Mouse (Mus musculus): ENCODE results near the gene Angptl7. TPM values are rescaled to one million over a fixed set of nuclear protein-coding genes. Genes with fewer than 3 reads are reported as not detected.

Gene Angptl7
- total RNA-seq, 2 experiments from 2014 or later, result 0.84 TPM; not detected in 1

GRCm38 (mm10) chr4:148504497-148504959 lies 4.3 kb upstream of the Angptl7 start:
- ATAC-seq (replicated peaks; ENCODE audit: low FRiP score, poor library complexity, severe bottlenecking), result no peak

DNA sequence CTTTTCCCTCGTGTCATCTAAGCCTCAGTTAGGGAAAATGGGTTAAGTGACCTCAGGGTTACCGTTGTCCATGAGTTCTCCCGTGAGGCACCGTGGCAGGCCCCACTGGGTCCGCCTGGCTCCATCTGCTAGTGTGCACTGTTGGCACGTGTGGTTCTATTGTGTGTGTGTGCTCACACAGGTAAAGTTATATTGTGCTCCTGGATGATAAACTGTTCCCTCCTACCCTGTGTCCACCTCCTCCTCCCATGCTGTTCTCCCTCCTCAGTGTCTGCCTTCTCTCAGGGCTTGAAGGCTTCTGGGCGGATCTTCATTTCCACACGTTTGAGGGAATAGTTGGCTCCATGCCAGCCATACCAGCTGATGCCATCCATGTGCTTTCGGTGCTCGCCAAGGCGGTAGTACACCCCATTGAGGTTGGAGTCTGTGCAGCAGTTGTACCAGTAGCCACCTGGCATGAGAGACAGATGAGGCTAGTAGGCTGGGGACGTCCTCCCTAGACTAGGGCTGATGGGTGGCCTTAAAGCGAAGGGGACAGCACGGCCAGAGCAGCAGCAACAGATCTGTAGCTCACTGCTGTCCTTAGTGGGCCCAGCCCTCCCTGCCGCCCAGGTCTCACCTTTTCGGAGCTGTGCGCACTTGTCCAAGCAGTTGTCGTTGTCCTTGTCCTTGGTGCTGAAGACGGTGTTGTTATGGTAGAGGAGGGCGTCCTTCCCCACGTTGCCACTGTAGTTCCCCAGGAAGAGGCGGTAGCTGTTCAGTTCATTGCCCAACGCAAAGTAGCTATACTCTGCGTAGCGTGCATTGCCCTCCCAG lies 4.2 kb downstream of the Angptl7 start:
- ATAC-seq (replicated peaks; ENCODE audit: low FRiP score, poor library complexity, severe bottlenecking), result no peak

GRCm38 (mm10) chr4:148495160-148495559 lies 5.1 kb downstream of the Angptl7 start:
- ATAC-seq (replicated peaks; ENCODE audit: low FRiP score, poor library complexity, severe bottlenecking), result no peak

- no peak for ATAC-seq (replicated peaks; ENCODE audit: low FRiP score, poor library complexity, severe bottlenecking)
These were observed 8.8 kb downstream of the Angptl7 start for GRCm38 (mm10) chr4:148491448-148491847.

DNA sequence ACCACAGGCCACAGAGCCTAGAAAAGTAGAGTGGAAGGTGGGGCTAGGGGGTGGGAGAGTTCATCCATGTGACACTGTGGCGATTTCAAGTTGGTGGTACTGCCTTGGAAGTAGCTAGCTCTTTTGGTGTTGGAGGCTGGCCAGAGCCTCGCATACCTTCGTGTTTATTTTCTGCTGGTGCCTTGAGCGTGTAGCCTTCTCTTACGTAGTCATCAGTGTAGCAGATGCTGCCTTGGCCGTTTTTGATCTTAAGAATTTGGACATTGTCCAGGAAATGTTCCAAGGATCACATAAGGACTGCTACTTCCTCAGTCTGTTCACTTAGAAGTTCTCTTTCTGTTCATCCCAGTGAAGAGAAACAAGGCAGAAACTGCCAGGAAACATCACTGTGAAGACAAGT lies 9.8 kb downstream of the Angptl7 start:
- ATAC-seq (replicated peaks; ENCODE audit: low FRiP score, poor library complexity, severe bottlenecking), result no peak

DNA sequence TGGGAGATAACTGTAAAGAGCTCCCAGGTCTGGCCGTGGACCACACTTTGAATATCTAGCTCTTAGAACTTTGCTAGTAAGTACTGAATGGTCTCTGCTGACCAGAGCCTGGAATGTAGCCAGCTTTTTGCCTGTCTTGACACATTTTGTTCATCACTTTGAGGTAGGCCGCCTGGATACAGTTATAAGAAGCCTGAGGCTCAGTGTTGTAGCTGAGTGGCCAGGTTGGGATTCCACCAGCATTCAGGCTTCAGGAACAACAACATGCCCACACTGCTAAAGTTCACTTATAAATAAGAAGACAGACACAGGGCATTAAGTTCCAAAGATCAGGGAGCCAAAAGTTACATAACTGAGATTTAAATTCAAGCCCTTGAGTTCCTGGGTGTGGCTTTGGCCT lies 12.4 kb downstream of the Angptl7 start:
- ATAC-seq (replicated peaks; ENCODE audit: low FRiP score, poor library complexity, severe bottlenecking), result no peak

GRCm38 (mm10) chr4:148484511-148484910 lies 15.7 kb downstream of the Angptl7 start:
- ATAC-seq (replicated peaks; ENCODE audit: low FRiP score, poor library complexity, severe bottlenecking), result no peak

DNA sequence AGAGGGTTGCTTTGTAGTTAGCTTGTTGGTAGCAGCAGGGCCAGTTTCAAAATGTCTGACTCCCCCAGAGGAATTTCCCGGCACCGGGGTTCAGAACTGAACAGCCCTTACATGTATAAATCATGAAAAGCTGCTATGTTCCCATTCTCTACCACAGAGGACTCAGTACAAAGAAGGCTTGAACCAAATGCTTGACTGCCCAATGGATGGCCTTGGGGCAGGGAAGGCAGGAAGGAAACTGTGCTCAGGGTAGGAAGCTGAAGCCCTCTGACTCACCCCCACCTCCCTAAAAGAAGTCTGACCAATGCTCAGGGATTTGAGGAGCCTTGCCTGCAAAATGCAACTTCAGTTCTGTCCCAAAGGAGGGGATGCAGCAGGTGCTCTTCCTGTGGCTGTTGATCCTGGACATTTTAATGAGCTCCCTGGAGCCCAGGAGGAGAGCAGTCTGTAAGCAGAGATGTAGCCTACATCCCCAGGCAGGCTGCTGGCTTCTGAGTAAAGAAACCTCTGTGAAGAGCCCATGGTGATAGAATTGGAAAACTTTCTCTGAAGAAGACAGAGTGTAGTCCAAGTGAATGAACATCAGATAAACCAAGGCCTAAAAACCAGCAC lies 18.6 kb downstream of the Angptl7 start:
- ATAC-seq (replicated peaks; ENCODE audit: low FRiP score, poor library complexity, severe bottlenecking), result no peak

GRCm38 (mm10) chr4:148480245-148480644 lies 20.0 kb downstream of the Angptl7 start:
- ATAC-seq (replicated peaks; ENCODE audit: low FRiP score, poor library complexity, severe bottlenecking), result no peak

GRCm38 (mm10) chr4:148473496-148473895 lies 26.8 kb downstream of the Angptl7 start:
- ATAC-seq (replicated peaks; ENCODE audit: low FRiP score, poor library complexity, severe bottlenecking), result no peak

DNA sequence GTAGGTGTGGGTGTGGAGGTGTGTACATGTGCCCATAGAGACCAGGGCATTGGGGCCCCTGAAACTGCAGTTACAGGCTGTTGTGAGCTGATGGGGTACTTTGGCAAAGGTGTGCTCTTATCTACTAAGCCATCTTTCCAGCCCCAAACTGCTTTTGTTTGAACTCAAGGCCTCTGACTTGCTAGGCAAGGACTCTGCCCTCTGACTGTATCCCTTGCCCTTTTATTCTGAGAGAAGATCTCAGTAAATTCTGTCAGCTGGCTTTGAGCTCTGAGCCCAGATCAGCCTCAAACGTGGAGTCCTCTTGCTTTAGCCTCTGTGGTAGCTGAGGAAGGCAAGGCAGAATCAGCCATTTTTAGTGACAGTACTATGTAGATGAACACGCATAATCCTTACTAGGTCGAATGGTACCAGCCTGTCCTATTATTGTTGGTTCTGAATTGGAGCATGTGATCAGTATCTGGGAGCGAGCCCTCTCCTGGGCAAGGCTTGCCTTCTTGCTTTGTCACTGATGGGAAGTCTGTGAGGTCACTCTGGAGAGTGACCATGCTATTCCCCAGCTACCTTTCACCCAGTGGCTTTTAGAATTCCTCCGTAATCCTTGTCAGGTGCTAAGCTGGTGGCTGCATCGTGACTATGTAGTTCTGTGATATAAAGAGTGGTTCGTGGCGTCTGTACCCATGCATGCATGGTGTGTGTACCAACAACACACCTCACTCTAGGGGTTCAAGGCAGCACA lies 27.7 kb downstream of the Angptl7 start:
- no peak for ATAC-seq (replicated peaks; ENCODE audit: low FRiP score, poor library complexity, severe bottlenecking)

DNA sequence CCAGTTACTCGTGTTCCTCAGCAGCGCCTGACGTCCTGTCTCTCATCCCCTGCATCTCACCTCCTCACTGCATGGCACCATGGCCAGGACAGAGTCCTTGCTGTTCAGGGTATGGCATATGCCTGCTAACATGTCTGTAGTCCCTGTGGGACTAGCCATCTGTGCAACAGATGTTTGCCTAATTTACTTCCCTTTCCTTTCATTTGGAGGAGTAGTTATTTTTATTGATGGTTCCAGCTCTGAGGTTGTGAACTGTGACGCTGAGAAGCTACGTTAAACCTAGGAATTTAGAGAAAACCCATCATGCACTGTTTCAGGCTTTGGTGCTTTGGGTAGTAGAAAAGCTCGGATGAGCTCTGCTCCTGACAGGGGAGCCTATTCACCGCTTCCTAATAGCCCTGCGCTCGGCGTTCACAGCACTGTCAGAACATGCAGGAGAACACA lies 28.9 kb downstream of the Angptl7 start:
- ATAC-seq (replicated peaks; ENCODE audit: low FRiP score, poor library complexity, severe bottlenecking), result no peak

DNA sequence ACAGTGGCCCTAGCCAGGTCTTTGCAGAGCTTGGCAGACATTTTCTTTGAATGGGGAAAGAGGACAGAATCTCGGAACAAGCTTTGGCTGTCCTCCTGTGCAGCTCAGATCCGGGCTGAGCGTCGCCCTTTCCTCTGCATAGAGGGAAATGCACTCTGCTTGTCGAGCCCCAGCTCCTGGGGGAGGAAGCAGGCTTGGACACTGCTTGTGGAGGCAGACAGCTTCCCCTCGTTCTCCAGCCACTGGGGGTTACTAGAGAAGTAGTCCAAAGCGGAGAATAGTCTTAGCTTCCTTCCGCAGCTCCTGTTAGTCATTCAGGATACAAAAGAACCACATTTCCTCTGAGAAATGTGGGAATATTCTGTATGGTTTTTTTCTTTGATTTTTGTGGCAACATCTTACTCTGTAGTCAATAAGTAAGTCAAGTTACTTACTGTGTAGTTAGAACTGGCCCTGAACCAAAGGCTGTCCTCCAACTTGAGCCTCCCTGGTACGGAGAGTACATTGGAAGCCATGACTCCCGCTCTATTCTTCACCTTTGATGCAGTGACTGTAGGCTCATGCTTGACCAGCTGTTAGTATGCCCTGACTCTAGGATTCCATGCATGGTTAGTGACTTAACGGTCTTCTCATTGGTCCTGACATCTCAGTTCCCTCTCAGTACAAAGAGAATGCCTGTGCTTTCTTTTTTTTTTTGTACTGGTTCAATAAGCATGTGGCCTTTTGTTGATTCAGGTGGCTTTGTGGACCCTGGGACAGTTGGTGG lies 30.6 kb downstream of the Angptl7 start:
- no peak for ATAC-seq (replicated peaks; ENCODE audit: low FRiP score, poor library complexity, severe bottlenecking)

DNA sequence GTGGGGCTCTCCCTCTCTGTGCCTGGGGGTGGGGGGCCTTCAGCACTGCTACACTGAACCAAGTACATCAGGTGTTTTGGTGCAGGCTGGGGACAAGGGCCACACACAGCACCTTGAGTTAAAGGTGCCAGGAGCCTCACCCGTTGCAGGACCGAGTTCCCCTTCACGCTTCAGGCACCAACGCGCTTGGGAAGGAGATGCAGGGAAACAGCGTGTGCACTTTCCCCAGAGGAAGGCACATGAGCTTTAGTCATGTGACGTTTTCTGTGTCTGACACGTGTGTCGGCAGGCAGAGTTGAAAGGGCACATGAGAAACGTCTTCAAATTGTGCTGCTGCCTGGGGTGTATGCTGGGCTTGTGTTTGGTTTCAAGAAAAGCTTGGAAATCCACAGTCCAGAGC lies 31.9 kb downstream of the Angptl7 start:
- ATAC-seq (replicated peaks; ENCODE audit: low FRiP score, poor library complexity, severe bottlenecking), result no peak

- ATAC-seq (replicated peaks; ENCODE audit: low FRiP score, poor library complexity, severe bottlenecking), result no peak
These were observed 33.7 kb downstream of the Angptl7 start for GRCm38 (mm10) chr4:148466511-148467079.

DNA sequence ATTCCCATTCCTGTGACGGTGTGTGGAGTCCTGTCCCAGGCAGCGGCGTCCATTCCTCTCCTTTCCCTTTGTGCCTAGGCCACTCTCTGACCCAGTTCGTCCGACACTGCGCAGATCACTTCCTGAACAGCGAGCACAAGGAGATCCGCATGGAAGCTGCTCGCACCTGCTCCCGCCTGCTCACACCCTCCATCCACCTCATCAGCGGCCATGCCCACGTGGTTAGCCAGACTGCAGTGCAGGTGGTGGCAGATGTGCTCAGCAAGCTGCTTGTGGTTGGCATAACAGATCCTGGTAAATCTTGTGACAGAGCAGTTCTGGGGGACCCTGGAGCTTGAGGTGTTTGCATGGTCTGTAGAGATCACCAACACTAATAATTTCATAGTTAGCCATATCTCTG lies 35.4 kb downstream of the Angptl7 start:
- no peak for ATAC-seq (replicated peaks; ENCODE audit: low FRiP score, poor library complexity, severe bottlenecking)

DNA sequence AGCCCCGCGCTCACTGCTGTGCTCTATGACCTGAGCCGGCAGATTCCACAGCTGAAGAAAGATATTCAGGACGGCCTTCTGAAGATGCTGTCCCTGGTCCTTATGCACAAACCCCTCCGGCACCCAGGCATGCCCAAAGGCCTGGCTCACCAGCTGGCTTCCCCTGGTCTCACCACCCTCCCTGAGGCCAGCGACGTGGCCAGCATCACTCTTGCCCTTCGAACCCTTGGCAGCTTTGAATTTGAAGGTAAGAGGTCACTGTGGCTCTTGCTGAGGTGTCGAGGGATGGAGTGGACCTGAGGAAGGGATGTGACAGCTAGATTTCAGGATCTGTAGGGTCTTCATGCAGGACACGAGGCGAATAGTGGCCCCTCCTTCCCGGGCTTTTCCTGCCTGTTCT lies 36.0 kb downstream of the Angptl7 start:
- no peak for ATAC-seq (replicated peaks; ENCODE audit: low FRiP score, poor library complexity, severe bottlenecking)

- ATAC-seq (replicated peaks; ENCODE audit: low FRiP score, poor library complexity, severe bottlenecking), result no peak
These were observed 36.9 kb downstream of the Angptl7 start for GRCm38 (mm10) chr4:148463208-148463960.

DNA sequence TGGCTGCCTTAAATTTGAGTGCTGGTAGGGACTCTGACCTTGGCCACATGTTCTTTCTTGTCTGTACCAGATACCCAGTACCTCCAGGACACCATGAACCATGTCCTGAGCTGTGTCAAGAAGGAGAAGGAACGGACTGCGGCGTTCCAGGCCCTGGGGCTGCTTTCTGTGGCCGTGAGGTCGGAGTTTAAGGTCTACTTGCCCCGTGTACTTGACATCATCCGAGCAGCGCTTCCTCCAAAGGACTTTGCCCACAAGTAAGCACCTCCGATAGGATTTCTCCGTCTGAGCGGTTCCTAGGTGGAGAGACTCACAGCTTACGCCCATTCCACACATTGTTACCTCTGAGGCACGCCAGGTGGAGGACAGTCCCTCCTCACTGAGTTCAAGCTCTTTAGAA lies 37.5 kb downstream of the Angptl7 start:
- no peak for ATAC-seq (replicated peaks; ENCODE audit: low FRiP score, poor library complexity, severe bottlenecking)

Measured in erythroid progenitor cell, adult 5-6 weeks (primary cell).